Mouse (Mus musculus): Measurements from ENCODE around the gene Tmem88b. TPM values are rescaled to one million over a fixed set of nuclear protein-coding genes. Genes with fewer than 3 reads are reported as not detected.

The Tmem88b gene
- polyA plus RNA-seq, 1 experiment, result 2.4 TPM

Other genes with a start within 250 kb of the Tmem88b start
- gene Nadk, start 223.5 kb downstream of the Tmem88b start, polyA plus RNA-seq (2012; rRNA removed), result 163 and 200 TPM in 2 replicates
- gene Slc35e2, start 184.5 kb downstream of the Tmem88b start, polyA plus RNA-seq (2012; rRNA removed), result 29.2 and 40.0 TPM in 2 replicates
- gene Cdk11b, start 161.0 kb downstream of the Tmem88b start, polyA plus RNA-seq (2012; rRNA removed), result 17.2 and 26.3 TPM in 2 replicates
- not detected in 2 replicates for gene Gm10563, start 140.5 kb downstream of the Tmem88b start, polyA plus RNA-seq (2012; rRNA removed)
- gene Mmp23, start 132.5 kb downstream of the Tmem88b start, polyA plus RNA-seq (2012; rRNA removed), result 58.9 and 64.6 TPM in 2 replicates
- gene Mib2, start 116.7 kb downstream of the Tmem88b start, polyA plus RNA-seq (2012; rRNA removed), result 52.9 TPM in 2 replicates
- gene Fndc10, start 91.5 kb downstream of the Tmem88b start, polyA plus RNA-seq (2012; rRNA removed), result 35.3 and 39.7 TPM in 2 replicates
- gene Ssu72, start 81.1 kb downstream of the Tmem88b start, polyA plus RNA-seq (2012; rRNA removed), result 105 and 122 TPM in 2 replicates
- gene Tmem240, start 51.1 kb downstream of the Tmem88b start, polyA plus RNA-seq (2012; rRNA removed), result 0.98 and 1.2 TPM in 2 replicates
- 52.8 and 68.3 TPM in 2 replicates for gene Atad3a, start 24.8 kb downstream of the Tmem88b start, polyA plus RNA-seq (2012; rRNA removed)
- 21.2 and 28.0 TPM in 2 replicates for gene Vwa1, start 11.2 kb downstream of the Tmem88b start, polyA plus RNA-seq (2012; rRNA removed)
- 1.9 and 2.6 TPM in 2 replicates for gene Ankrd65, start 4.6 kb upstream of the Tmem88b start, polyA plus RNA-seq (2012; rRNA removed)
- gene Mrpl20, start 17.0 kb upstream of the Tmem88b start, polyA plus RNA-seq (2012; rRNA removed), result 71.2 and 101 TPM in 2 replicates
- gene Ccnl2, start 26.6 kb upstream of the Tmem88b start, polyA plus RNA-seq (2012; rRNA removed), result 63.7 and 69.3 TPM in 2 replicates
- 122 and 145 TPM in 2 replicates for gene Aurkaip1, start 45.4 kb upstream of the Tmem88b start, polyA plus RNA-seq (2012; rRNA removed)
- 156 and 190 TPM in 2 replicates for gene Mxra8, start 53.8 kb upstream of the Tmem88b start, polyA plus RNA-seq (2012; rRNA removed)
- 124 and 139 TPM in 2 replicates for gene Dvl1, start 61.5 kb upstream of the Tmem88b start, polyA plus RNA-seq (2012; rRNA removed)
- gene Tas1r3, start 77.5 kb upstream of the Tmem88b start, polyA plus RNA-seq (2012; rRNA removed), result 0.34 and 0.43 TPM in 2 replicates
- gene Cptp, start 83.6 kb upstream of the Tmem88b start, polyA plus RNA-seq (2012; rRNA removed), result 30.8 and 31.0 TPM in 2 replicates
- gene Ints11, start 83.7 kb upstream of the Tmem88b start, polyA plus RNA-seq (2012; rRNA removed), result 33.7 and 36.5 TPM in 2 replicates
- gene Pusl1, start 105.9 kb upstream of the Tmem88b start, polyA plus RNA-seq (2012; rRNA removed), result 44.0 and 49.9 TPM in 2 replicates
- 27.7 and 28.2 TPM in 2 replicates for gene Acap3, start 105.9 kb upstream of the Tmem88b start, polyA plus RNA-seq (2012; rRNA removed)
- 47.7 and 53.3 TPM in 2 replicates for gene Ube2j2, start 158.0 kb upstream of the Tmem88b start, polyA plus RNA-seq (2012; rRNA removed)
- 131 and 135 TPM in 2 replicates for gene C1qtnf12, start 176.4 kb upstream of the Tmem88b start, polyA plus RNA-seq (2012; rRNA removed)
- gene B3galt6, start 206.8 kb upstream of the Tmem88b start, polyA plus RNA-seq (2012; rRNA removed), result 8.8 and 9.6 TPM in 2 replicates
- gene Sdf4, start 207.0 kb upstream of the Tmem88b start, polyA plus RNA-seq (2012; rRNA removed), result 119 and 131 TPM in 2 replicates
- 3.5 and 3.8 TPM in 2 replicates for gene Tnfrsf4, start 228.0 kb upstream of the Tmem88b start, polyA plus RNA-seq (2012; rRNA removed)
- gene Tnfrsf18, start 240.3 kb upstream of the Tmem88b start, polyA plus RNA-seq (2012; rRNA removed), result 3.5 and 3.6 TPM in 2 replicates